Mouse (Mus musculus): ENCODE measurements around the gene Hoxd9.

DNA sequence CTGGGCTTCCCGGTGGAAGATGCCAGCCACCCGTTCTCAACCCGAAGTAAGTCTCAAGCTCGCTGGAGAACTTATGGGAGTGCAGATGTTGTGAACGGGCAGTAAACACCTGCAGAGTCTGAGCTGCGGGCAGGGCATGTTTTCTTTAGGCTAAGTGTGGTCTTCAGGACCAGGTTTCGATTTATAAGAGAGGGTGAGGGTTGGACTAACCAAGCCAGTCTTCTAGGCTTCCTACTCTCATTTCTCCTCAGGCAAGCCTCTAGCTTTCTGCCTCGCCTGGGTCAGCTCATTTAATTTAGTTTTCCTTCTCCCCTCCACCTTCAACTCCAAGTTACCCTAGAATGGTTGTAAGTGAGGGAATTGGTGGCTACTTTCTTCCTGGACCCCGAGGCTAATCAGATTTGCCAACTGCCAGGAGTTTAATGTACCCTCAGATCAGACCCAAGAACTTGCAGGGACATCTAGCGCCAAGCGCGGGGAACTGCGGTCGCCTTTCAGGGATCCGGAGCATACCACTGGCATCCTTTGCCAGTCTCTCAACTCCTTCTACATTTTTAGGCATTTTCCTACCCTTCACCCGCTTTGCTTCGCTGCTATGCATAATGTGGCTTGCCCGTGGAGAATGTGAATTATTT lies 34.1 kb upstream of the Hoxd9 start:
- TF ChIP-seq CTCF (IDR thresholded peaks at IDR 0.05; ENCODE audit: low read depth, low read length) (peak; percentile 74), POLR2A (IDR thresholded peaks at IDR 0.05; ENCODE audit: insufficient read depth, low read length) (no peak), EP300 (IDR thresholded peaks at IDR 0.05; ENCODE audit: insufficient read depth, low read depth, low read length) (no peak)

Data from ES-Bruce4 (cell line).